Mouse (Mus musculus) gastrocnemius, postnatal 36 days (tissue): Measurements from ENCODE around the gene Gm10337. TPM values are rescaled to one million over a fixed set of nuclear protein-coding genes. Genes with fewer than 3 reads are reported as not detected.

Experiments
- DNase-seq, 2 experiments: peaks; one replicate each; pipeline ENCODE4 v3.0.0; 2022
- intact Hi-C: fragments of 180-260 bp; cut with DNase I; formaldehyde crosslinking; loops from one replicate; pipeline ENCODE4 v1.15.1; 2025
- total RNA-seq, 2 experiments: library from RNA; stranded (reverse); gene quantifications; 2 replicates each; pipeline ENCODE4 v1.2.3; 2021

Gene Gm10337
- total RNA-seq, 2 experiments from 2014 or later = not detected

DNA sequence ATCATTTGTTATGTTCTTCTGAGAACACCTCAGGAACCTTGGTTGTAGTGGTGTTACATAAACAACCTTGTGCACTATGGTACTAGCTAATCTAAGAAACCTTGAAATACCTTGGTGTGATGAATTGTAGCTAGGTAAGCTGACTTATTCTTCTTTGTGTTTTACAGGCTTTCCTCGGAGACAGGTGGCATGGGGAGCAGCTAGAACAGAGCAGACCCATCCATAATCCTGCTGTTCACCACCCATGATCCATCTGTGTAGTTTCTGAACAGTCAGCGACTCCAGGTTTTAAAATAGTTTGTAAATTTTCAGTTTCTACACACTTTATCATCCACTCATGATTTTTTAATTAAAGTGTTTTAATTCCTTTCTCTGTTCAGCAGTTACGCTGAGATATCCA, 5.2 kb upstream of the Gm10337 start:
- intact Hi-C loops = no loop called here
- no peak for DNase-seq

DNA sequence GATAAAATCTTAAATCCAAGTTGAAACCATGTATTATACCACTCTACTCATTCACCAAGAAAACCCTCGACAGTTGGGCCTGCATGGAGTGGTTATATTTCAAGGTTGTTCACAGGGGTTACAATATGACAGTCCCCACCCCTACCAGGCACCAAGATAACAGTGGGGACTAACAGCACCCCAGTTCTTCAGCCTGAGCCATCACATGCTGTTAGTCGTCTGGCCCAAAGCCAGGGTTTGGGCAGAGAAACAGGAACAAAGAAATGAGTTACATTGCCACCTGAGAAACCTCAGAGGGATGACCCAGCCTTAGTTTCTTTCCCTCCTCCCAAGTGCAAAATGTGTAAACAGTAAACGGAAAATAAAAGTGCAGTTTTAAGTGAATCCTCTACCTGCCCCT, 4.2 kb upstream of the Gm10337 start:
- intact Hi-C loops = no loop called here
- no peak for DNase-seq

DNA sequence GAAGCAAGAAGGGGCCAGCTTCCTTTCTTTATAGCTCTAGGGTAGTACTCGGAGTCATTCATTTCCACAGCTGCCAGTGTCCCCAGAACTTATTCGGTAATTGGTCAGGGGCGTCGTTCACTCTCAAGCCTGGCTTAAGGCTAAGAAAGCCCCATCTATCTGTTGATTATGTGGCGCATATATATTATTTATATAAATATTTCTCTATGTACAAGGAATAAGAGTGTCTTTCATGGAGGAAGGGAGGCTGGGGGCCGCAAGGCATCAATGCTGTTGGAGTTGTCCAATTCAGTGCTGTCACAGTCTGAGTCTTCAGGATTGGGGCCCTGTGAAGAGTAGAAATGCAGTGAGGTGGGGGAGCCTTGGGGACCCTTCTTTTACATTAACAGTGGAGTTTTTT, 3.7 kb upstream of the Gm10337 start:
- intact Hi-C loops = no loop called here
- DNase-seq = no peak

- no peak for DNase-seq
- intact Hi-C loops = no loop called here
Observed at GRCm38 (mm10) chr15:102500479-102500878, 3.0 kb upstream of the Gm10337 start.

DNA sequence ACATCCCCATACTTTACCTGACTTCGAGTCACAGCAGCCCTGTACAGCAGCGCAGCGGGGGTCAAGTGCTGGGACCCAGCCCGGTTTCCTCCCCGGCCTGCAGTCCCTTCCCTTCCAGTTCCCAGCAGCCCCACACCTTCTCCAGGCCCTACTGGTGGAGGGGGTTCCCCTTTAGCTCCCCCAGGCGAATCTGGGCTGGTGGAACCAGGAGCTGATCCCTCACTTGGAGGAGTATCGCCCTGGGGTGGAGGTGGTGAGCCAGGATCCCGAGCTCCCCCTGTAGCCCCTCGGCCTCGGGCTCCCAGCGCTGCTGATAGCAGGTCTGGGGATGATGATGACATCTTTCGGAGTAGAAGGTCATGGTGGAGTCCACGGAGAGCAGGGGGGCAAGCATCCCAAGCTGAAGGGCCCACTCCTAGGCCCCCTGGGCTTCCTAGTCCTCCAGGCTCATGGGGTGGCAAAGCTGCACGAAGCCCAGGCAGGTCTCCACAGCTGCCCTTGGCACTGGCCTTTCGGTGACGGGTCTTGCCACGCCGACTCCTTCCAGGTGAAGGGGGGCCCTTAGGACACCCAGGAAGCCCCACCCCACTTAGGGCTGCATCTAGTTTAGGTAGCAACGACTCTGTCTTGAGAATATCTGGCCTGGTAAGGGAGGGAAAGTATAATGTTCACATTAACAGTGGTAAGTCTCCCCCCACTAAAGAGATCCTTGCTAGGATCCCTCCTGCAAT, 2.3 kb upstream of the Gm10337 start:
- intact Hi-C loops = no loop called here
- no peak for DNase-seq

GRCm38 (mm10) chr15:102502254-102502840, 1.2 kb upstream of the Gm10337 start:
- DNase-seq = no peak
- intact Hi-C loops = no loop called here

DNA sequence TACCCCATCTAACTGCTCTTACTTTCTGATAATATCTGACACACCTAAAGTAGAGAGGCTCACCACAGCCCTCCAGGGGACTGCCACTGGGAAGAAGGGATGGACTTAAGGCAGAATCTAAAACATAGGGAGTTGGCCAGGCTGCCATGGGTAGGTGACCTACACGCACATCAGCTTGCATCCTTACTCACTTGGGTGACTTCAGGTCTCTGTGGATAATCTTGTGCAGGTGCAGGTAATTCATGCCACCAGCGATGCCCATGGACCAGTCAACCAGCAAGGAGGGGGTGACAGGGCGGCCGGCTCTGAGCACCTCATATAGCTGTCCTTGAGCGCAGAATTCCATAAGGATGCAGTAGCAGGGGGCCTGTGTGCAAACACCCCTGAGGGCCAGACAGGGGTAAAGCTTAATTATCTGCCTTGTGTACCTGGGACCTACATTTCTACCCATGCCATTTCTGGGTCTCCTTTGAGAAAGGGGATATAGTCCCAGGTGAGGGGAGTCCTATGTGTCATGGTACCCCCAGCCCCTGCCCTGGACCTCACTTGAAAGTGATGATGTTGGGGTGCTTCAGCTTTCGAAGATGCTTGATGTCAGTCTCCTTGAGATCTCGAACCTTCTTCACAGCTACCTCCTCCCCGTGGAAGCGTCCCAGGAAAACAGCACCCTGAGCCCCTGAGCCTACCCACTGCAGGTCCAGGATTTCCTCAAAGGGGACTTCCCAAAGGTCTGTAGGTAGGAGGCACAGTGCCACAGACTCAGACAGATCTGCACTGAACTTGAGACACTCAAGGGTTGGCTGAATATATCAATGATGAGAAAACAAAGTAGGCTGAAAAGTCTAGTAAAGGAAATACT, 631 bp downstream of the Gm10337 start:
- no peak for DNase-seq

DNA sequence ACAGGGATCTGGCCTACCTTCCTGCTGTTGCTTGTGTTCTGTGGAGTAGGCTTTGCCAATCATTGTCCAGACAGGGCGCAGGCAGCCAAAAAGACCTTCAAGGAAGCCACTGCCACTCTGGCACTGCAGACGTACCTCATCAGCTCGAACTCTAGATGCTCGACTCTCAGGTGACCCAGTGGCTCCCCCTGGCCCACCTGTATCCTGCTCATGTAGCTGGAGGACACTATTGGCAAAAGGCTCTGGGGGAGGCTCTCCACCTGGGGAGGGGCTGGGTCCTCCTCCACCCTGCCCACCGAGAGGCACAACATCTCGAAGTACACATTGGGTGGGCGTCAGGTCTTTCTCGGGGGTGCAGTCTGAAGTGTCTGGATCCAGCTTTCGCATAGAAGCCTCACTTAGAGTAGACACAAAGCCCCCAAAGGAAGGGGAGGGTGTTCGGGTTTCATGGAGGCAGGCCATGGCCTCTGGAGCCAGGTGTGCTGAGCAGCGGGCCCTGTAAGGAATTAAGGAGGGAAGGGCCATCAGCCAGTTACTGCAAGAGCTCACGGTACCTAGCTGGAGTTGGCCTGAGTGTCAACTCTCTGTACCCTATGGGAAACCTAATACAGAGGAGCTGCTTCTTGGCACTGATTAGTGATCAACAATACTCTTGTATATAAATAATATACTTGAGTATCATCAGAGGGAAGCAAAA, 1.7 kb downstream of the Gm10337 start:
- intact Hi-C loops = no loop called here
- no peak for DNase-seq

More for the DNA sequence above, 631 bp downstream of the Gm10337 start:
- intact Hi-C loops = no loop called here

- intact Hi-C loops = no loop called here
- DNase-seq = no peak
Observed at GRCm38 (mm10) chr15:102505770-102506463, 2.4 kb downstream of the Gm10337 start.

GRCm38 (mm10) chr15:102506464-102506830, 2.9 kb downstream of the Gm10337 start:
- intact Hi-C loops = no loop called here

GRCm38 (mm10) chr15:102506864-102507263, 3.3 kb downstream of the Gm10337 start:
- DNase-seq = no peak
- intact Hi-C loops = no loop called here

More at GRCm38 (mm10) chr15:102506464-102506830, 2.9 kb downstream of the Gm10337 start:
- DNase-seq = no peak

DNA sequence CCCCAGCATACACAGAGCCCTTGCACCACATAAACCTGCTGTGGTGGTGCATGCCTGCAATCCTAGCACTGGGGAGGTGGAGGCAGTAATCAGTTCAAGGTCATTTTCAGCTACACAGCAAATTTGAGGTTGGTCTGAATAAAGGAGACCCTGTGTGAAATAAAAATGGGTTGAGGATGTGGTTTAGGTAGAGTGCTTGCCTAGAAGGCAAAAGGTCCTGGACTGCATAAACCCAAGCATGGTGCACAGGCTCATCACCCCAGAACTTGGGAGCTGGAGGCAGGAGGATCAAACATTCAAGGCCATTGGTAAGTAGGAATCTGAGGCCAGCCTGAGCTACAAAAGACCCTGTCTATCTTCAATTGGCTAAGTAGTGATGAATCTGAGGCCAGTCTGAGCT, 4.0 kb downstream of the Gm10337 start:
- intact Hi-C loops = no loop called here
- DNase-seq = no peak

- intact Hi-C loops = no loop called here
- no peak for DNase-seq
Observed at GRCm38 (mm10) chr15:102508336-102508735, 4.8 kb downstream of the Gm10337 start.

- no peak for DNase-seq
- intact Hi-C loops = loop anchor here (5.0 kb wide), 1 partner anchor 33 kb away; no protein-coding TSS in a partner anchor
Observed at GRCm38 (mm10) chr15:102510110-102510509, 6.6 kb downstream of the Gm10337 start.

DNA sequence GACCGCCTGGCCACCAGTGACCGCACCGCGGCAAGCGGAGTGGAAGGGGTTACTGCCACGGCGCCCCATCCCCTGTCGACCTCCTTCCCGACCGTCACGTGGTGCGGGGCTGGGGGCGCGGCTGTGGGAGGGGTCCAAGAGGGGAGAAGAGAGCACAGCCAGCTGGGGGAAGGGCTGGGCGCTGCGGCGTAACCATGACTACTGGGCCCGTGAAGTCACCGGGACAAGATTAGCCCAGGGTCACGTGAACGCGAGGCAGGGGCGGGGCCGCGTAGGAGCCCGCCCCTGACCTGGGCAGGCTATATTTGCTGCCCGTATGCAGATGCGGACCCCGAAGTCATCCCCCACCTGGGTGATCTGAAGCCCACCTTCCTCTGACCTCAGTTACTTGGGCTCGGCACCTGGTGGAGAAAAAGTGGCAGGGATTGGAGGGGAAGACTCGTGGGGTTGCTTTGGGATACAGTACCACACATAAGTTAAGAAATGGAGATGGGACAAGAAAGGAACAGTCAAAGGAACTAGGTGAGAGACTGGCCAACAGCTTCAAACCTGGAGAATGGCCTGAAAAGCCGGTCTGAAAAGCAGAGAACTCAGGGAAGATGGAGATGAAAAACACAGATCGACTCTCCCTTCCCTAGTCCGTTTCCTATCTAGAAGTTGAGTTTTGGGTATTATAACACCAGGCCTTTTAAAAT, 7.2 kb downstream of the Gm10337 start:
- DNase-seq = peak; percentile 66 to 68
- intact Hi-C loops = loop anchor here (5.0 kb wide), 1 partner anchor 33 kb away; no protein-coding TSS in a partner anchor

DNA sequence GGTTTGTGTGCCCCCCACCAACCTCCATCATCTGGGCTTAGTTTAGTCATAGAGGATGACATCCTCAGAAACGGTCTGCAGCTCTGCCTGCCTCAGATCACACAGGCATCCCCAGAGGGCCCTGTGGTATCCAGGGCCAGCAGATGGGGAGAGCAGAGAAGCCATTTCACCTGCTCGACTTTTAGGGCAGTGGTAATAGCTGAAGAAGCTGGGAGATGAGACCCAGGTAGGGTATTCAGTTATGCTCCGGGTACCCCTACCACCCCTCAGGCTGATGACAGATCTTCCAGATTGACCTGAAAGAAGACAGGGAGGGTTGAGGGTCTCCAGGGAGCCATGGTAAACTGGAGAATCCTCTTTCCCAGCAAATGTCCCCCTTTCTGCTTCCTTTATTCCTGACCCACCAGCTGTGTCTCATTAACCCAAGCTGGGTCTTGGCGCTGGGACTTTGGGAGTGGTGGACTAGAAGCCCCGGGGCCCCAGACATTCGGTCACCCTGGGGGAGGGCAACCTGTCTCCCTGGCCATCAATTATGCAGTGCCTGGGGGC, 7.8 kb downstream of the Gm10337 start:
- no peak for DNase-seq
- intact Hi-C loops = loop anchor here (5.0 kb wide), 1 partner anchor 34 kb away; no protein-coding TSS in a partner anchor

GRCm38 (mm10) chr15:102512010-102512409, 8.5 kb downstream of the Gm10337 start:
- intact Hi-C loops = loop anchor here (5.0 kb wide), 1 partner anchor 35 kb away; no protein-coding TSS in a partner anchor
- DNase-seq = no peak

GRCm38 (mm10) chr15:102512471-102512870, 8.9 kb downstream of the Gm10337 start:
- DNase-seq = no peak
- intact Hi-C loops = loop anchor here (5.0 kb wide), 1 partner anchor 35 kb away; no protein-coding TSS in a partner anchor

DNA sequence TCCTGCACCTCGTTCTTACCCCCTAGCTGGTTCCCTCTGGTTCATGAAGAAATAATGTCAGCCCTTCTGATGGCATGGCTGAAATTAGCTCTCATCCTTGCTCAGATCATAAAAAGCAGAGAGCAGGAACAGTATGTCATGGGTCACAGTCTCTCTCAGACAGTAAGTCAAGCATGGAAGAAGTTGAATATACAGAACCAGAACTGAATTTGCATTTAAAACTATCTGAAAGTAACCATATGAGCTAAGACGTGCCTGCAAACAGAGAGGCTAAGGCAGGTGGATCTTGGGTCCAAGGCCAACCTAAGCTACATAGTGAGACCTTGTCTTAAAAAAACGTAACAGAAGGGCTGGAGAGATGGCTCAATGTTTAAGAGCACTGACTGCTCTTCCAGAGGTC, 9.5 kb downstream of the Gm10337 start:
- intact Hi-C loops = loop anchor here (5.0 kb wide), 1 partner anchor 36 kb away; no protein-coding TSS in a partner anchor
- DNase-seq = no peak
